Mouse (Mus musculus) ES-E14 (cell line): ENCODE data around the gene Rbfox2.

ENCODE experiments used
- CHD2 ChIP-seq: IDR thresholded peaks from 2 replicates; pipeline ENCODE4 v1.6.1; 2014; ENCODE audit warnings: mild to moderate bottlenecking, low read depth, low read length, inconsistent platforms
- HCFC1 ChIP-seq: IDR thresholded peaks from 2 replicates; pipeline ENCODE4 v1.6.1; 2012; ENCODE audit warnings: low read length, inconsistent platforms, borderline replicate concordance; ENCODE audit not compliant: insufficient read depth
- MAFK ChIP-seq: IDR thresholded peaks from 2 replicates; pipeline ENCODE4 v1.6.1; 2014; ENCODE audit warnings: mild to moderate bottlenecking, low read depth, low read length, inconsistent platforms; ENCODE audit not compliant: insufficient read depth
- ZNF384 ChIP-seq: IDR thresholded peaks from 2 replicates; pipeline ENCODE4 v1.6.1; 2012; ENCODE audit warnings: low read depth, low read length, inconsistent platforms

GRCm38 (mm10) chr15:77336968-77337341, 30.2 kb upstream of the Rbfox2 start:
- TF ChIP-seq ZNF384 (no peak), CHD2 (no peak), MAFK (no peak), HCFC1 (no peak)
